Mouse (Mus musculus): ENCODE data around the gene Exph5. TPM values are rescaled to one million over a fixed set of nuclear protein-coding genes. Genes with fewer than 3 reads are reported as not detected.

Exph5 gene
- polyA plus RNA-seq, 1 experiment from 2014 or later = 0.41 TPM

- Histone ChIP-seq H3K9me3 (ENCODE audit: control insufficient read depth, low read length) (no peaks in the 10 kb centered on the region), H3K4me1 (replicated peaks; ENCODE audit: control insufficient read depth, insufficient read depth, low read length) (peaks cover 14% of the 10 kb centered on the region), H3K9ac (ENCODE audit: low read depth, low read length) (no peak overlapping the region), H3K36me3 (ENCODE audit: control insufficient read depth, insufficient read depth, low read length) (no peaks in the 10 kb centered on the region), H3K4me3 (ENCODE audit: low read depth, low read length) (no peak overlapping the region), H3K27ac (ENCODE audit: low read depth, low read length) (peak overlapping the region; percentile 20), H3K27me3 (replicated peaks; ENCODE audit: control insufficient read depth, insufficient read depth, low read length) (no peaks in the 10 kb centered on the region), H3K4me2 (peak overlapping the region; percentile 33; the same call in 1 of the 2 replicates)
- DNase-seq (ENCODE audit: low spot score) (no peak), ATAC-seq (replicated peaks; ENCODE audit: low FRiP score) (peak; percentile 94)
- WGBS = 64% methylated on average over 3 of the region's 3 CpGs
These were observed 108.0 kb downstream of the Exph5 start for GRCm38 (mm10) chr9:53409427-53409826.

DNA sequence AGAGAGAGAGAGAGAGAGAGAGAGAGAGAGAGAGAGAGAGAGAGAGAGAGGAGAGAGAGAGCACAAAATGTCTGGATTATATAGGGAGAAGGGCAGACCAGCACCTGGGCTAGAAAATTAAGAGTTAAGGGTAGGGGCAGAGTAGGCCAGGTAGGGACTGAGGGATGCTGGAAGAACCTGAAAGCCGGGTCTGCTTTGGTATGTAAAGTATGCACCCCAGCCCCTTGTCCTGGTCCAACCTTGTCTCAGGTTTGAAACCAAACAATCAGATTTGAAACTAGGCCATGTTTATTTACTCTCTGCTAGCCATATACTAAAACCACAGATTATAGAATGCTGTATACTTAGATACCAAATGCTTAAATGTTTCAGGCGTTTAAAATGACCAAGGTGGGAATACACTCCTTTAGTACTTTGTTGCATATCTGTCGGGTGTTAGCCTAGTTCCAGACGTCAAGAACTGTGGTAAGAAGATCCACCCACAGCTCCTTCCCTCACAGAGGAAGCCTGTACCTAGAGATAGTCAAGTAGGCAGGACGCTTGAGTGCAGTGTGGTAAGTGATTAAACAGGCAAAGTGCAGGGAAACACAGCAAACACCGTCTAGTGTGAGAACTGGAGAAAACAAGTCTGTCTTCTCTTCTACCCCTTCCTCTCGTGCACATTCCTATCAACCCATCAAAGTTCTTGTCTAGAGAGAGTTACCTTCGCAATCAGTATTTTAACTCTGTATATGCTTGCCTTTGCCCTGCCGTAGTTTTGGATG, 120.8 kb downstream of the Exph5 start:
- peak overlapping the region; percentile 16; the same call in 1 of the 2 replicates for H3K9ac ChIP-seq (ENCODE audit: low read depth, low read length)
- peaks cover 14% of the 10 kb centered on the region for H3K4me1 ChIP-seq (replicated peaks; ENCODE audit: control insufficient read depth, insufficient read depth, low read length)
- no peak for DNase-seq (ENCODE audit: low spot score)
- H3K36me3 ChIP-seq (ENCODE audit: control insufficient read depth, insufficient read depth, low read length) = no peaks in the 10 kb centered on the region
- peak; percentile 99 for ATAC-seq (replicated peaks; ENCODE audit: low FRiP score)
- H3K27me3 ChIP-seq (replicated peaks; ENCODE audit: control insufficient read depth, insufficient read depth, low read length) = no peaks in the 10 kb centered on the region
- H3K4me2 ChIP-seq = peak overlapping the region; percentile 50
- peak overlapping the region; percentile 84 for H3K27ac ChIP-seq (ENCODE audit: low read depth, low read length)
- H3K9me3 ChIP-seq (ENCODE audit: control insufficient read depth, low read length) = no peaks in the 10 kb centered on the region
- 23% methylated on average over 9 of the region's 9 CpGs for WGBS
- H3K4me3 ChIP-seq (ENCODE audit: low read depth, low read length) = 0 out of 2 replicates have a peak overlapping the region, but pooled peaks have one; percentile 8

DNA sequence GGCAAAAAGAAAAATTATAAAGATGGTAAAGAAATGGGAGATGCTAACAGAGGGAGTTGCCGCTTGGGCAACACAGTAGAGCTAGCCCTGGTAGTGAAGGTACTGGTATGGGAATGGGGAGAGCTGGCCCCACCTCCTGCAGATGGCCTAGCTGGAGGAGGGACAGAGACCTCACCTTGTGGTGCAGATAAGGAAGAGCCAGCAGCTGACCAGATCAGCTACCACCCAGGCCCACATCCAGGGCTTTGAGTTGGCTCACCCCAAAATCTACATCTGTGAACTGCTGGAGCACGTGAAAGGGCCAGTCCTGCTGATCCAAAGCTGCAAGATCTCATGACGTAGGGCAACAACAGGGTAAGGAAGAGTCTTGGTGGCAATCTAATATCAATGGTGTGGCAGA, 125.3 kb downstream of the Exph5 start:
- ATAC-seq (replicated peaks; ENCODE audit: low FRiP score) (peak; percentile 46; the same call in 1 of the 2 replicates), DNase-seq (ENCODE audit: low spot score) (no peak)
- no peak overlapping the region for H3K27ac ChIP-seq (ENCODE audit: low read depth, low read length)
- H3K4me2 ChIP-seq = no peak overlapping the region
- no peak overlapping the region for H3K9ac ChIP-seq (ENCODE audit: low read depth, low read length)
- no peaks in the 10 kb centered on the region for H3K36me3 ChIP-seq (ENCODE audit: control insufficient read depth, insufficient read depth, low read length)
- H3K4me1 ChIP-seq (replicated peaks; ENCODE audit: control insufficient read depth, insufficient read depth, low read length) = peaks cover 14% of the 10 kb centered on the region
- no peak overlapping the region for H3K4me3 ChIP-seq (ENCODE audit: low read depth, low read length)
- 71% methylated on average over 3 of the region's 3 CpGs for WGBS
- H3K9me3 ChIP-seq (ENCODE audit: control insufficient read depth, low read length) = no peaks in the 10 kb centered on the region
- H3K27me3 ChIP-seq (replicated peaks; ENCODE audit: control insufficient read depth, insufficient read depth, low read length) = no peaks in the 10 kb centered on the region

Small RNA genes within 50 kb of the gene (microRNA-seq; reads per million reads assigned to microRNA genes)
- gene Mir130c (ENCODE audit: borderline number of aligned reads) = not detected

Other genes with a start within 250 kb of the Exph5 start
- 36.9 and 43.5 TPM in 2 replicates for gene Ddx10, start 53.6 kb upstream of the Exph5 start, polyA plus RNA-seq (2014; fragmentation: Nextera tagmentation; extraction: Ambion mirVana)
- 11.2 and 12.0 TPM in 2 replicates for gene Kdelc2, start 82.4 kb downstream of the Exph5 start, polyA plus RNA-seq (2014; fragmentation: Nextera tagmentation; extraction: Ambion mirVana)
- 0.85 and 1.0 TPM in 2 replicates for gene 4930550C14Rik, start 100.7 kb downstream of the Exph5 start, polyA plus RNA-seq (2014; fragmentation: Nextera tagmentation; extraction: Ambion mirVana)
- gene Atm, start 235.1 kb downstream of the Exph5 start, polyA plus RNA-seq (2014; fragmentation: Nextera tagmentation; extraction: Ambion mirVana) = 11.6 and 11.7 TPM in 2 replicates
- 19.9 and 20.7 TPM in 2 replicates for gene Npat, start 235.4 kb downstream of the Exph5 start, polyA plus RNA-seq (2014; fragmentation: Nextera tagmentation; extraction: Ambion mirVana)

Measured in liver, embryonic 11.5 days (tissue).